Mouse (Mus musculus) kidney, adult 2 months (tissue): ENCODE measurements at regions not wholly inside any gene's neighbourhood (a gene's known extent, or its start where the extent isn't known, plus 50 kb on each side); places are given as distances from the start of the nearest gene placed in this dataset.

Experiments used
- CTCF ChIP-seq: fragments of 200-500 bp; conservative IDR thresholded peaks from 2 replicates; pipeline ENCODE4 v1.5.1; 2011; ENCODE audit warnings: low read depth, mild to moderate bottlenecking, control low read depth, low read length, moderate library complexity, mixed read lengths; ENCODE audit not compliant: insufficient read depth, insufficient read length
- POLR2A ChIP-seq: fragments of 200-500 bp; IDR thresholded peaks from one replicate; pipeline ENCODE4 v1.6.1; 2011; ENCODE audit warnings: low read depth, low read length, control low read depth

GRCm38 (mm10) chr10:96400793-96401192 is 216.0 kb upstream of the Btg1 start:
- TF ChIP-seq POLR2A = no peak
- TF ChIP-seq CTCF = no peak
